Mouse (Mus musculus): ENCODE data around the gene Mrvi1.

- no peak for TF ChIP-seq CTCF (IDR thresholded peaks at IDR 0.05)
- TF ChIP-seq POLR2A (IDR thresholded peaks at IDR 0.05; ENCODE audit: insufficient read depth, low read depth, low read length), result no peak
Measured at GRCm38 (mm10) chr7:110966853-110967252, 15.4 kb downstream of the Mrvi1 start.
